Comparison of ENCODE assay signal across 16 mouse cellular contexts in the genomic region with DNA sequence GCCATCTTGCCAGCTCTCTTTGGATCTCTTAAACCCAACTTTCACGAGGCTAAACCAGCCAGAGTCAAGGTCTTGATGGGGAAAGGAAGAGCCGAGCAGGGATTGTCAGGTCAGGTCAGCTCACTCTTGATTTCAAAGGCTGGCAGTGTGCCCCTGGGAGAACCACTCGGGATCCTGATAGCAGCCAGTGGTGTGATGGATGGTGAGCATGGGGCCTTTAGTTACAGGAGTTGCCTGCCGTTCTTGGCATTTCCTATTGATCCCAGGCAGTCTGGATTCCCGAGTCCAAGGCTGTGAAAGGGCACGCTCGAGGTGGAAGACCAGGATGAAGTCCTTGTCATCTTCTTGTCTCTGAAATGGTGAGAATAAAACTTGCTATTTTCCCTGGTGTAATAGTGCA. TPM values are rescaled to one million over a fixed set of nuclear protein-coding genes. Genes with fewer than 3 reads are reported as not detected.
DNase-seq lines count a peak whose midpoint lies in the region; ATAC-seq lines count a peak whose summit lies in the region.
"Had no signal": no experiment of that assay in that cellular context is flagged by ENCODE, and none has a peak within 500 bp of the region (broad histone marks: within the 10 kb centered on the region; RNA-seq: fewer than 3 reads in every experiment).

No protein-coding gene starts in this region.

- DNase-seq in ovary, adult 18-20 months (ENCODE audit: low spot score), result peak; percentile 60
- DNase-seq in ovary, postnatal 14 days (ENCODE audit: low spot score), result no peak
- peak; percentile 61 for DNase-seq in adrenal gland, postnatal 25 days
- no peak for DNase-seq in testis, postnatal 10 days (ENCODE audit: low spot score)
- no peak for DNase-seq in spleen, postnatal 14 days (ENCODE audit: low spot score in 2 of 2)
- DNase-seq: cerebellum, adult 9-10 months; lung, postnatal 10 days had no signal

- WGBS in heart, embryonic 13.5 days, result 35% methylated on average over 7 of the region's 7 CpGs
- WGBS in heart, embryonic 11.5 days (ENCODE audit: insufficient replicate concordance), result 39% methylated on average over 7 of the region's 7 CpGs

- H3K4me1 ChIP-seq in heart, embryonic 13.5 days, result peaks cover 93% of the 10 kb centered on the region
- H3K4me1 ChIP-seq in heart, embryonic 11.5 days (ENCODE audit: control insufficient read depth, insufficient read depth, low read length), result peaks cover 68% of the 10 kb centered on the region

- no peaks in the 10 kb centered on the region for H3K9me3 ChIP-seq in heart, embryonic 13.5 days
- no peaks in the 10 kb centered on the region for H3K9me3 ChIP-seq in heart, embryonic 11.5 days (replicated peaks; ENCODE audit: control insufficient read depth, low read length)
- H3K9me3 ChIP-seq: G1E; intestine, embryonic 15.5 days; limb, embryonic 13.5 days; stomach, embryonic 15.5 days had no signal

- H3K36me3 ChIP-seq in heart, embryonic 13.5 days, result peaks cover 44% of the 10 kb centered on the region
- H3K36me3 ChIP-seq in heart, embryonic 11.5 days (ENCODE audit: control insufficient read depth, insufficient read depth, low read length), result peaks cover 7% of the 10 kb centered on the region

- H3K27me3 ChIP-seq in heart, embryonic 13.5 days (replicated peaks), result no peaks in the 10 kb centered on the region
- no peaks in the 10 kb centered on the region for H3K27me3 ChIP-seq in heart, embryonic 11.5 days (ENCODE audit: control insufficient read depth, insufficient read depth, low read length)
- H3K27me3 ChIP-seq: intestine, embryonic 15.5 days; limb, embryonic 13.5 days; stomach, embryonic 15.5 days had no signal

- no peak overlapping the region for H3K4me2 ChIP-seq in heart, embryonic 13.5 days
- no peak overlapping the region for H3K4me2 ChIP-seq in heart, embryonic 11.5 days
- H3K4me2 ChIP-seq: hindbrain, embryonic 14.5 days; intestine, embryonic 15.5 days; limb, embryonic 13.5 days; midbrain, embryonic 11.5 days; stomach, embryonic 15.5 days had no signal

- no peak overlapping the region for H3K9ac ChIP-seq in heart, embryonic 13.5 days
- H3K9ac ChIP-seq in heart, embryonic 11.5 days (ENCODE audit: low read depth, low read length), result no peak overlapping the region
- H3K9ac ChIP-seq: hindbrain, embryonic 14.5 days; intestine, embryonic 15.5 days; limb, embryonic 13.5 days; liver, embryonic 14.5 days; stomach, embryonic 15.5 days had no signal

- H3K27ac ChIP-seq in heart, embryonic 13.5 days (replicated peaks), result peak overlapping the region; percentile 45; the same call in 1 of the 2 replicates
- no peak overlapping the region for H3K27ac ChIP-seq in heart, embryonic 11.5 days (ENCODE audit: low read depth, low read length)
- H3K27ac ChIP-seq: hindbrain, embryonic 14.5 days; intestine, embryonic 15.5 days; limb, embryonic 13.5 days; liver, embryonic 14.5 days; stomach, embryonic 15.5 days had no signal

- ATAC-seq in heart, embryonic 13.5 days (ENCODE audit: extremely low read depth, insufficient number of reproducible peaks, low FRiP score, low TSS enrichment), result no peak
- no peak for ATAC-seq in heart, embryonic 11.5 days (replicated peaks; ENCODE audit: insufficient number of reproducible peaks, low FRiP score, low TSS enrichment)
- ATAC-seq: intestine, embryonic 15.5 days had no signal

- no peak overlapping the region for H3K4me3 ChIP-seq in heart, embryonic 13.5 days
- H3K4me3 ChIP-seq in heart, embryonic 11.5 days (ENCODE audit: low read depth, low read length), result no peak overlapping the region
- H3K4me3 ChIP-seq: intestine, embryonic 15.5 days; limb, embryonic 13.5 days; stomach, embryonic 15.5 days had no signal

RNA-seq across cellular contexts. Expression of gene Capzb, which starts 9.9 kb away (rescaled TPM):
- 376 and 386 TPM in 2 replicates for polyA plus RNA-seq in heart, embryonic 13.5 days (2015; fragmentation: Nextera tagmentation; extraction: Ambion mirVana)
- 316 and 319 TPM in 2 replicates for polyA plus RNA-seq in heart, embryonic 11.5 days (2014; fragmentation: Nextera tagmentation; extraction: Ambion mirVana)
- total RNA-seq in adrenal gland, postnatal 25 days (2021), result 304 and 325 TPM in 2 replicates

Comparison
In these comparisons a context has a peak if more than half of its experiments do, and no peak if none do; other contexts are left out.
1. DNase-seq: peak in ovary, adult 18-20 months (single experiment) and adrenal gland, postnatal 25 days (single experiment); none in ovary, postnatal 14 days (single experiment), testis, postnatal 10 days (single experiment) and spleen, postnatal 14 days (0 of 2).